Mouse (Mus musculus): ENCODE results near the gene Anapc15. TPM values are rescaled to one million over a fixed set of nuclear protein-coding genes. Genes with fewer than 3 reads are reported as not detected.

Anapc15 gene
- polyA plus RNA-seq, 1 experiment from 2014 or later, result 83.1 TPM

DNA sequence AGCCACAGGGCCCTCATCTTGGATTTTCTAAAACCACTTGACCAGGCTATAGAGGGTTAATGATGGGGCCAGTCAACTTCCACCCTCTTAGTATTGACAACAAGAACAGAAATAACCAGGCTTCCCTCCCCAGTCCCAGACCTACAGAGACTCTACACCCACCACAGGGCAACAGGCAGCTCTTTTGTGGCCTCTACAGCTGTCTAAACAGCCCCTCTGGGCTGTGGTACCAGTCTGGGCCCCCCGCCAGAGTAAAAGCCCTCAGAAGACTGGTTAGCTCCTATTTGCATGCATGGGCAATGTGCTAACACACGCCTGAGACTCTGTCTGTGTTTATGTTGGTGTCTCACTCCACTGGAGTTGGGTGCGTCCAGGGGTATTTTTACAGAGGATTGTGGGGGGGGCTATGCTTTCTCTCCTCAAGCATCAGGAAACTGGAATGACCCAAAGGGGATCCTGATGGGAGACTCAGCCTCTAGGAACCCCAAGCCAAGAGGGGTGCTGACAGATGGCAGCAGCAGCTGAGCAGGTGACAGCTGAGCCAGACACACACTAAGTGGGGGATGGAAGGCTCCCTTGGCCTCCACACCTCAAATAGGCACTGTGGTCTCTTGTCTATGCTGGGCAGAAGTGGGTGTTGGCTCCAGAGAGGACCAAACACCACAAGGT is 29.5 kb upstream of the Anapc15 start:
- H3K9ac ChIP-seq, result peak overlapping the region; percentile 30; the same call in 1 of the 2 replicates
- H3K27me3 ChIP-seq, result peaks cover 19% of the 10 kb centered on the region; the same call in 1 of the 2 replicates
- no peaks in the 10 kb centered on the region for H3K9me3 ChIP-seq
- WGBS, result 52% methylated on average over 3 of the region's 3 CpGs
- no peak for ATAC-seq (ENCODE audit: low FRiP score)
- H3K27ac ChIP-seq, result no peak overlapping the region
- H3K4me2 ChIP-seq, result no peak overlapping the region
- H3K4me3 ChIP-seq, result no peak overlapping the region
- H3K36me3 ChIP-seq, result peaks cover 34% of the 10 kb centered on the region
- peaks cover 47% of the 10 kb centered on the region for H3K4me1 ChIP-seq (replicated peaks)

DNA sequence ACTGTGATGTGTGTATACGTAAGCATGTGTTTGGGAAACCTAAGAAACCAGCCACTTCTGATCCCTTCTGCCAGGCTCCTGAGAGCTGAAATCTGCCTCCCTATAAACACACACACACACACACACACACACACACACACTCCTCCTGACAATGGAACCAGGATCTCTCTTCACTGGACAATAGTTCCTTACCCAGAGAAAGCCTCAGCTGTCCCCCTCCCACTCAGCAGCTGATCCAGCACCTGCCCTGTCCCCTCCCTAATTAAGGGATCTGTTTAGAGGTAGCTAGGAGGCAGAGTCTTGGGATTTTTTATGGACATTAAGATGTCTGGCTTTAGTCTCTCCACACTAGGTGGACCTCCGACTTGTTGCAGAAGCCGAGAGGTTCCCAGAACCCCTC is 28.6 kb upstream of the Anapc15 start:
- peaks cover 26% of the 10 kb centered on the region for H3K36me3 ChIP-seq
- peak overlapping the region; percentile 96; the same call in 1 of the 2 replicates for H3K4me2 ChIP-seq
- no peaks in the 10 kb centered on the region for H3K9me3 ChIP-seq
- H3K27ac ChIP-seq, result no peak overlapping the region
- H3K4me1 ChIP-seq (replicated peaks), result peaks cover 47% of the 10 kb centered on the region
- no peak for ATAC-seq (ENCODE audit: low FRiP score)
- peaks cover 20% of the 10 kb centered on the region; the same call in 1 of the 2 replicates for H3K27me3 ChIP-seq
- H3K4me3 ChIP-seq, result no peak overlapping the region
- no peak overlapping the region for H3K9ac ChIP-seq
- 62% methylated on average over 3 of the region's 3 CpGs for WGBS

GRCm38 (mm10) chr7:101835457-101836109 is 27.9 kb upstream of the Anapc15 start:
- peaks cover 20% of the 10 kb centered on the region; the same call in 1 of the 2 replicates for H3K27me3 ChIP-seq
- peak overlapping the region; percentile 96 for H3K4me2 ChIP-seq
- ATAC-seq (ENCODE audit: low FRiP score), result no peak
- H3K36me3 ChIP-seq, result peaks cover 20% of the 10 kb centered on the region
- WGBS, result 45% methylated on average over 5 of the region's 5 CpGs
- H3K9ac ChIP-seq, result peak overlapping the region; percentile 85; the same call in 1 of the 2 replicates
- no peaks in the 10 kb centered on the region for H3K9me3 ChIP-seq
- peaks cover 47% of the 10 kb centered on the region for H3K4me1 ChIP-seq (replicated peaks)
- H3K4me3 ChIP-seq, result peak overlapping the region; percentile 64
- H3K27ac ChIP-seq, result peak overlapping the region; percentile 89; the same call in 1 of the 2 replicates

DNA sequence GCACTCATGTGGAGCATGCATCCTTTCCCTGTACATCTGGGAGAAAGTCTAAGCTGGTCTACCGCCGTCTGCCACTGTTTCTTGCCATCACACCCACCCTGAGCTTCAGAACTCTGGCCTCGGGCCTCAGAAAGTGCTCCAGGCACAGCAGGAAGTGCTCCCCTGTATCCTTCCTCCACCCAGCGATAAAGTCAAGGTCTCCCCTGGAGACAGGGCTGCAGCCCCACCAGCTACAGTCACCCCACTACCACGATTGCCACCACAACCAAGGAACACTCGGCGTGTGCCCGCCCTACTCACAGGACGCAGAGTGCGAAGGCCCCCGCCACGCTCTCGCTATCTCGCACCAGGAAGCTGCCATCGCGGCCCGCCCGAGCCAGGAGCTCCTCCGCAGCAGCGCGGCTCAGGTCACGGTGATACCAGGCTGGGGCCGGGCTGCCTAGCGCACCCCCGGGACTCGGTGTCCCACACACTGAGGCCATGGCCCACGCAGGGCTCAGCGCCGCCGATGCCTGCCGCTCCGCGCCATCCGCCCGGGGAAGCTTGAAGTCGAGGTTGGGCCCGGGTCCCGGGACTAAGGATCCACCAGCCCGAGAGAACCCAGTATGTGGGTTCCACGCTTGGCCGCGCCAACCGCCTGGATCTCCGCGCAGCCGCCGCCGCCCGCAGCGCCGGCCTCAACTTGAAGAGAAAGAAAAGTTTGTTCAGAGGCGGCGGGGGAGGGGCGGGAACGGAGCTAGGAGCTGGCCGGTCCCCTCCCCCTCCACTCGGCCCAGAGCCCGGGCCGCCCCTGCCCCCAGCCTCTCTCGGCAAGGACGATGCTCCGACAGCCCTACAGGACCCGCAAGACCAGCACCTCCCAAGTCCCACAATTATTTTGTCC is 27.0 kb upstream of the Anapc15 start:
- WGBS, result 1% methylated on average over 63 of the region's 63 CpGs
- H3K9ac ChIP-seq, result peak overlapping the region; percentile 85
- no peaks in the 10 kb centered on the region for H3K9me3 ChIP-seq
- H3K36me3 ChIP-seq, result peaks cover 10% of the 10 kb centered on the region
- peak; percentile 52 for ATAC-seq (ENCODE audit: low FRiP score)
- peak overlapping the region; percentile 89 for H3K27ac ChIP-seq
- peaks cover 47% of the 10 kb centered on the region for H3K4me1 ChIP-seq (replicated peaks)
- peak overlapping the region; percentile 96 for H3K4me2 ChIP-seq
- peak overlapping the region; percentile 64 for H3K4me3 ChIP-seq
- peaks cover 20% of the 10 kb centered on the region; the same call in 1 of the 2 replicates for H3K27me3 ChIP-seq

DNA sequence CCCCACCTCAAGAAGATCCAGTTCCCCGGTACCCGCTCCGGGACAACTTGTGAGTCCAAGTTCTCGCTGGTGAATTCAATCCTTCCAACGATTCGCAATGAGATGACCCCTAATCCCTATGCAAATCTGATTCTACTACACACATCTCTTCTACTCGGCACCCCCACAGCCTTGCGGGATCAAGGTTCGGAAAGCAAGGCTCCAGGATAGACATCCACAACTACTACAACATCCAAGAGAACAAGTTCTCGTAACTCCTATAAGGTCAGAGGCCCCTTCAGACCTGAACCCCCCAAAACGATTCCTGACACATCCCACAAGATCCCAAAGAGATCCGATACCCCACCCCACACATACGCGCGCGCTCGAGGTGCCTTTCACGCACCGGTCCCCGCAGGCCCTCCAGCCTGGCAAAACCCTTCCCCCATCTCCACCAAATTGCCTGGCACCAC is 26.3 kb upstream of the Anapc15 start:
- H3K9ac ChIP-seq, result peak overlapping the region; percentile 85
- H3K27me3 ChIP-seq, result peaks cover 20% of the 10 kb centered on the region; the same call in 1 of the 2 replicates
- peaks cover 4% of the 10 kb centered on the region; the same call in 1 of the 2 replicates for H3K36me3 ChIP-seq
- peak overlapping the region; percentile 64 for H3K4me3 ChIP-seq
- under 1% methylated on average over 20 of the region's 20 CpGs for WGBS
- H3K9me3 ChIP-seq, result no peaks in the 10 kb centered on the region
- ATAC-seq (ENCODE audit: low FRiP score), result peak; percentile 9; the same call in 1 of the 2 replicates
- peaks cover 47% of the 10 kb centered on the region for H3K4me1 ChIP-seq (replicated peaks)
- H3K4me2 ChIP-seq, result peak overlapping the region; percentile 96
- H3K27ac ChIP-seq, result peak overlapping the region; percentile 89

GRCm38 (mm10) chr7:101837606-101838471 is 25.7 kb upstream of the Anapc15 start, which contains the start of gene Inppl1:
Inppl1 (minus strand) TSS chr7:101838229.
- H3K36me3 ChIP-seq, result no peaks in the 10 kb centered on the region
- H3K4me1 ChIP-seq (replicated peaks), result peaks cover 47% of the 10 kb centered on the region
- peak within 1 kb of the TSS; percentile 89 for H3K27ac ChIP-seq
- H3K4me2 ChIP-seq, result peak within 1 kb of the TSS; percentile 96
- peak within 1 kb of the TSS; percentile 85 for H3K9ac ChIP-seq
- WGBS, result under 1% methylated on average over 64 of the region's 64 CpGs
- peaks cover 20% of the 10 kb centered on the region; the same call in 1 of the 2 replicates for H3K27me3 ChIP-seq
- peak; percentile 67 for ATAC-seq (ENCODE audit: low FRiP score)
- peak within 1 kb of the TSS; percentile 64 for H3K4me3 ChIP-seq
- no peaks in the 10 kb centered on the region for H3K9me3 ChIP-seq

DNA sequence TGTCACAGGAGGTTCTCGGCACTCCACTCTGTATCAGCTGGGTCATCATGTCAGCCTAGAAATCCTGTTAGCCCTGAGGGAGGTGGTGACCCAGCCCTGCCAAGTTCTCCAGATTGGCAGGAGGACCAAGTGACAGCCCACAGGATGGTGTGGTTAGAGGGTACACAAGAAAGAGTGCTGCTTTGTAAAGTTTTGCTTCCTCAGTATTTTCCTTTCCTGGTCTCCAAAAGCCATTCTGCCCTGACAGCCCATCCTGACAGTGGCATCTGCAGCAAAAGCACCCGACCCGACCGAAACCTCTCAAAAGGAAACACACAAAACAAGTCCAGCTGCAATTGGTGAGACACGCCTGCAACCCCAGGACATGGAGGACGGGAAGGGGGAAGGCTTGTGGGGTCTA is 19.3 kb upstream of the Anapc15 start:
- no peaks in the 10 kb centered on the region for H3K9me3 ChIP-seq
- no peak overlapping the region for H3K4me2 ChIP-seq
- no peak overlapping the region for H3K9ac ChIP-seq
- ATAC-seq (ENCODE audit: low FRiP score), result no peak
- no peak overlapping the region for H3K27ac ChIP-seq
- no peaks in the 10 kb centered on the region for H3K27me3 ChIP-seq
- no peak overlapping the region for H3K4me3 ChIP-seq
- H3K4me1 ChIP-seq (replicated peaks), result no peaks in the 10 kb centered on the region
- 84% methylated on average over 6 of the region's 6 CpGs for WGBS
- no peaks in the 10 kb centered on the region for H3K36me3 ChIP-seq

GRCm38 (mm10) chr7:101847934-101848333 is 15.6 kb upstream of the Anapc15 start:
- 97% methylated on average over 1 of the region's 1 CpGs for WGBS
- H3K27ac ChIP-seq, result no peak overlapping the region
- no peak for ATAC-seq (ENCODE audit: low FRiP score)

GRCm38 (mm10) chr7:101851689-101852088 is 11.8 kb upstream of the Anapc15 start:
- Histone ChIP-seq H3K36me3 (no peaks in the 10 kb centered on the region), H3K4me1 (replicated peaks) (no peaks in the 10 kb centered on the region)
- WGBS, result 85% methylated on average over 6 of the region's 6 CpGs

More at GRCm38 (mm10) chr7:101847934-101848333, 15.6 kb upstream of the Anapc15 start:
- Histone ChIP-seq H3K4me1 (replicated peaks) (no peaks in the 10 kb centered on the region), H3K9me3 (no peaks in the 10 kb centered on the region), H3K4me3 (no peak overlapping the region), H3K9ac (no peak overlapping the region), H3K27me3 (no peaks in the 10 kb centered on the region), H3K36me3 (no peaks in the 10 kb centered on the region), H3K4me2 (no peak overlapping the region)

GRCm38 (mm10) chr7:101852846-101853245 is 10.7 kb upstream of the Anapc15 start:
- H3K4me1 ChIP-seq (replicated peaks), result no peaks in the 10 kb centered on the region

More at GRCm38 (mm10) chr7:101851689-101852088, 11.8 kb upstream of the Anapc15 start:
- ATAC-seq (ENCODE audit: low FRiP score), result no peak
- Histone ChIP-seq H3K4me2 (no peak overlapping the region), H3K4me3 (no peak overlapping the region), H3K27me3 (no peaks in the 10 kb centered on the region), H3K9ac (no peak overlapping the region), H3K9me3 (no peaks in the 10 kb centered on the region), H3K27ac (no peak overlapping the region)

GRCm38 (mm10) chr7:101853816-101854215 is 9.7 kb upstream of the Anapc15 start:
- H3K9me3 ChIP-seq, result no peaks in the 10 kb centered on the region
- no peaks in the 10 kb centered on the region for H3K4me1 ChIP-seq (replicated peaks)
- no peak overlapping the region for H3K27ac ChIP-seq
- 82% methylated on average over 2 of the region's 2 CpGs for WGBS
- no peak overlapping the region for H3K9ac ChIP-seq
- H3K4me2 ChIP-seq, result no peak overlapping the region
- no peak for ATAC-seq (ENCODE audit: low FRiP score)
- H3K36me3 ChIP-seq, result no peaks in the 10 kb centered on the region
- no peaks in the 10 kb centered on the region for H3K27me3 ChIP-seq
- no peak overlapping the region for H3K4me3 ChIP-seq

More at GRCm38 (mm10) chr7:101852846-101853245, 10.7 kb upstream of the Anapc15 start:
- ATAC-seq (ENCODE audit: low FRiP score), result no peak
- no peak overlapping the region for H3K9ac ChIP-seq
- no peak overlapping the region for H3K27ac ChIP-seq
- H3K36me3 ChIP-seq, result no peaks in the 10 kb centered on the region
- no peaks in the 10 kb centered on the region for H3K9me3 ChIP-seq
- WGBS, result 93% methylated on average over 6 of the region's 6 CpGs
- H3K27me3 ChIP-seq, result no peaks in the 10 kb centered on the region
- no peak overlapping the region for H3K4me2 ChIP-seq
- H3K4me3 ChIP-seq, result no peak overlapping the region

All from hindbrain, embryonic 13.5 days (tissue).